Mouse (Mus musculus) heart, embryonic 14.5 days (tissue): ENCODE data around the gene Ccdc190. TPM values are rescaled to one million over a fixed set of nuclear protein-coding genes. Genes with fewer than 3 reads are reported as not detected.
A peak's percentile ranks its signal among the peaks of the same experiment; 100 is the strongest.

Experiments used
- ATAC-seq: fragments of 200-750 bp; cut with Nextera tagmentation; 2 replicates; pipeline ENCODE4 v1.8.0; 2017; ENCODE audit warnings: low read depth, moderate TSS enrichment; ENCODE audit not compliant: insufficient number of reproducible peaks, insufficient read depth, low FRiP score
- H3K27ac ChIP-seq, 2 experiments: fragments of 200-500 bp in 1 of 2; fragments of 300-500 bp in 1 of 2; sonication (generic) in 1 of 2; replicated peaks in 1 of 2; 2 replicates each; pipeline ENCODE4 v1.5.1; 2012 to 2014; ENCODE audit warnings: low read depth in 2 of 2, low read length in 2 of 2, control low read depth in 1 of 2, mild to moderate bottlenecking in 1 of 2, mixed read lengths in 1 of 2; ENCODE audit not compliant: control insufficient read depth in 1 of 2, insufficient read depth in 1 of 2
- H3K27me3 ChIP-seq: fragments of 300-500 bp; sonication (generic); 2 replicates; pipeline ENCODE4 v1.6.1; 2014; ENCODE audit warnings: mild to moderate bottlenecking, low read length, control low read depth; ENCODE audit not compliant: control insufficient read depth, insufficient read depth
- H3K36me3 ChIP-seq: fragments of 300-500 bp; sonication (generic); 2 replicates; pipeline ENCODE4 v1.6.1; 2014; ENCODE audit warnings: mild to moderate bottlenecking, control low read depth, low read length, mixed read lengths; ENCODE audit not compliant: control insufficient read depth, insufficient read depth
- H3K4me1 ChIP-seq, 2 experiments: fragments of 200-500 bp in 1 of 2; fragments of 300-500 bp in 1 of 2; sonication (generic) in 1 of 2; 2 replicates each; pipeline ENCODE4 v1.6.1; 2012 to 2014; ENCODE audit warnings: low read length in 2 of 2, control low read depth in 1 of 2, mixed read lengths in 1 of 2; ENCODE audit not compliant: control insufficient read depth in 2 of 2, insufficient read depth in 2 of 2
- H3K4me2 ChIP-seq: fragments of 300-500 bp; sonication (generic); 2 replicates; pipeline ENCODE4 v1.6.1; 2014; ENCODE audit warnings: mild to moderate bottlenecking, low read length
- H3K4me3 ChIP-seq, 2 experiments: fragments of 200-500 bp in 1 of 2; fragments of 300-500 bp in 1 of 2; sonication (generic) in 1 of 2; 2 replicates each; pipeline ENCODE4 v1.5.1; 2012 to 2014; ENCODE audit warnings: low read length in 2 of 2, mild to moderate bottlenecking in 2 of 2, control low read depth in 1 of 2, low read depth in 1 of 2, moderate library complexity in 1 of 2; ENCODE audit not compliant: control insufficient read depth in 1 of 2, insufficient read depth in 1 of 2
- H3K9ac ChIP-seq: fragments of 300-500 bp; sonication (generic); 2 replicates; pipeline ENCODE4 v1.6.1; 2014; ENCODE audit warnings: mild to moderate bottlenecking, low read length
- H3K9me3 ChIP-seq: fragments of 300-500 bp; sonication (generic); 2 replicates; pipeline ENCODE4 v1.6.1; 2016; ENCODE audit warnings: low read length, control low read depth; ENCODE audit not compliant: control insufficient read depth
- WGBS: fragments of 180-500 bp; shearing (Covaris S2); extraction: QIAGEN DNeasy Blood & Tissue Kit; methylation state at CpG from one replicate; pipeline ENCODE4 v1.1.7; 2014; 5-methylcytosine and 5-hydroxymethylcytosine counted together
- polyA plus RNA-seq: library from polyadenylated mRNA; unstranded; fragments of >200 nt; fragmentation: Nextera tagmentation; extraction: Ambion mirVana; gene quantifications from 2 replicates; pipeline ENCODE4 v1.2.1, GENCODE M21; 2014

The Ccdc190 gene
- polyA plus RNA-seq, 1 experiment from 2014 or later = not detected

DNA sequence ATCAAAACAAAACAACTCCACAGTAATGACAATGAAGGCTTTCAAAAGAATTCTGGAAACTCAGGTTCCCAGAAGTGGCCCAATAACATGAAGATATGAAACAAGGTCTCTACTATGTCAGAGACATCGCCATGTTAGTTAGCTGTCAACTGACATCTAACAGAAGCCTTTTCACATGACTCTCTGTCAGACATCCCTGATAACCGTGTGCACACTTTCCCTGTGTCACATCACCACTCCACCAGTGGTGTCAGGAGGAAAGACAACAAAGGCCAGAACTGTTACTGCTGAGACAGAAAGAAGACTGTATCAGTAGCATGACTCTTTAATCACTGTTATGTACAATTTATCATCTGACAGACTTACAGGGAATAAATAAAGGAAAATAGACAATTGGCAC is 43.5 kb downstream of the Ccdc190 start:
- 7% methylated on average over 2 of the region's 2 CpGs for WGBS
- ATAC-seq = peak; percentile 40; the same call in 1 of the 2 replicates
- Histone ChIP-seq H3K36me3 (no peaks in the 10 kb centered on the region; the same call in 1 of the 2 replicates), H3K9me3 (no peaks in the 10 kb centered on the region), H3K27me3 (no peaks in the 10 kb centered on the region), H3K27ac (peak overlapping the region; percentile 69 to 85), H3K4me2 (no peak overlapping the region), H3K4me3 (no peak overlapping the region), H3K4me1 (peaks cover 8 to 44% of the 10 kb centered on the region in 2 experiments), H3K9ac (no peak overlapping the region)

- WGBS = 83% methylated on average over 4 of the region's 4 CpGs
- no peaks in the 10 kb centered on the region for H3K36me3 ChIP-seq
- no peak overlapping the region for H3K4me3 ChIP-seq
- no peaks in the 10 kb centered on the region for H3K9me3 ChIP-seq
- ATAC-seq = no peak
- H3K4me1 ChIP-seq = peaks cover 0 to 6% of the 10 kb centered on the region in 2 experiments; a peak in 3 of 4 replicates
- no peaks in the 10 kb centered on the region for H3K27me3 ChIP-seq
- no peak overlapping the region for H3K27ac ChIP-seq
- no peak overlapping the region for H3K9ac ChIP-seq
- no peak overlapping the region for H3K4me2 ChIP-seq
Measured at GRCm38 (mm10) chr1:169977621-169978020, 49.2 kb downstream of the Ccdc190 start.

Other genes starting within 250 kb of the Ccdc190 start
- gene Rgs4, start 181.0 kb upstream of the Ccdc190 start, polyA plus RNA-seq = 1.9 and 4.7 TPM in 2 replicates
- 24.0 and 25.8 TPM in 2 replicates for gene Hsd17b7, start 40.6 kb downstream of the Ccdc190 start, polyA plus RNA-seq
- gene Ddr2, start 182.1 kb downstream of the Ccdc190 start, polyA plus RNA-seq = 6.2 and 6.5 TPM in 2 replicates
- 44.4 and 45.6 TPM in 2 replicates for gene Uap1, start 246.3 kb downstream of the Ccdc190 start, polyA plus RNA-seq